Mouse (Mus musculus) heart, adult 2 months (tissue): ENCODE measurements around the gene Pnpo.

Experiments
- CTCF ChIP-seq: fragments of 200-600 bp; IDR thresholded peaks from 2 replicates; pipeline ENCODE4 v1.8.1; 2022; ENCODE audit warnings: antibody characterized with exemption, mild to moderate bottlenecking, moderate library complexity
- EP300 ChIP-seq: fragments of 200-500 bp; IDR thresholded peaks from 2 replicates; pipeline ENCODE4 v1.6.1; 2011; ENCODE audit warnings: low read depth, low read length, control low read depth; ENCODE audit not compliant: insufficient read depth
- POLR2A ChIP-seq: fragments of 200-500 bp; IDR thresholded peaks from 2 replicates; pipeline ENCODE4 v1.6.1; 2011; ENCODE audit warnings: mild to moderate bottlenecking, low read depth, low read length, control low read depth; ENCODE audit not compliant: insufficient read depth

GRCm38 (mm10) chr11:96991501-96991900 lies 47.7 kb upstream of the Pnpo start:
- TF ChIP-seq EP300 = no peak
- no peak for TF ChIP-seq CTCF
- TF ChIP-seq POLR2A = no peak
